Mouse (Mus musculus): ENCODE measurements around the gene Fam169a. TPM values are rescaled to one million over a fixed set of nuclear protein-coding genes. Genes with fewer than 3 reads are reported as not detected.
"Not testable (repeated sequence)": the region's sequence is repeated elsewhere in the genome, so short reads cannot be mapped to it uniquely, and the experiment has no call there.

Fam169a gene
- total and polyA plus RNA-seq, 3 experiments = 0.42 to 0.79 TPM; not detected in 1

DNA sequence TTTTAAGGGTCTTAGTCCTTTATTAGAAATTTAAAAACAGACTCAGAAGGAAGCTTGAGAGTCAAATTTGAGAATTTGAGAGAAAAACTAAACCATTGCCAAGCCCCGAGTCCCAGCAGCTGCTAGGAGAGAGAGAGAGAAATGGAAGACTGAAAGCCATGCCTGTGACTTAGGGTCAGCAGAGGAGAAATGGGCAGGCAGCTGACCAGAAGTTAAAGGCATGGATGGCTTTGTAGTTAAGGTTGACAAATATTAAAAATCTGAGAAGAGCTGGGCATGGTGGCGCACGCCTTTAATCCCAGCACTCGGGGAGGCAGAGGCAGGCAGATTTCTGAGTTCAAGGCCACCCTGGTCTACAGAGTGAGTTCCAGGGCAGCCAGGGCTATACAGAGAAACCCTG is 40.6 kb downstream of the Fam169a start:
- H3K4me2 ChIP-seq (ENCODE audit: insufficient read depth, low read depth, poor library complexity, severe bottlenecking); H3K79me2 ChIP-seq (replicated peaks; ENCODE audit: control insufficient read depth, extremely low read depth, insufficient read depth, poor library complexity, severe bottlenecking); in situ Hi-C loops (cut with MboI; ENCODE audit: low pct_ligation_motif_present, low pct_unique_long_range_greater_than_20kb, low sequenced_read_pairs); H3K4me1 ChIP-seq (ENCODE audit: control insufficient read depth in 1 of 2, insufficient read depth in 2 of 2); H3K9ac ChIP-seq (ENCODE audit: insufficient read depth, low read depth); H3K27ac ChIP-seq (ENCODE audit: insufficient read depth, low read depth); H3K27me3 ChIP-seq (replicated peaks); H3K4me3 ChIP-seq (replicated peaks in 1 of 3; ENCODE audit: low read depth in 2 of 3, low read length in 2 of 3, poor library complexity in 1 of 3); H3K36me3 ChIP-seq (replicated peaks in 1 of 2; ENCODE audit: control insufficient read depth in 1 of 2, insufficient read depth in 1 of 2, low read length in 1 of 2); DNase-seq (ENCODE audit: extremely low read depth); dilution Hi-C loops (cut with MboI; ENCODE audit: extremely low pct_ligation_motif_present, extremely low pct_unique_long_range_greater_than_20kb, low sequenced_read_pairs); H3K9me3 ChIP-seq (replicated peaks; ENCODE audit: low read length): not testable (repeated sequence)

DNA sequence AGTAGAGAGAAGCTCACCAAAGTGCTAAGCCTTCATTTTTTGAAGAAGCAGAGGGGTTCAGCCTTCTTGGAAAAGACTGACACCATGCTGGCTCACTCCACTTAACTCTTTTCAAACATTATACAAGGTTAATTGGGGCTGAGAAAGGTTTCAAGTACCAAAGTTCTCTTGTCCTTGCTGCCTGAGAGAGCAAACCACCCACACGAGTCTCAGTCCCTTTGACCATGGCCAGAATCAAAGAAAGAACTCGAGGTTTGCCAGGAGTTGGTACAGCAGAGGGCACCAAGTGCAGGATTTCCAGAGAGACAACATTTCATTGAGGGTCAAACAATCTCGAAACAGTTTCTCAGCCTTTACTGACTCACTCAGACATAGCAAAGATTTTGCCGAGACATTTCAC is 42.0 kb downstream of the Fam169a start:
- in situ Hi-C loops (cut with MboI; ENCODE audit: low pct_ligation_motif_present, low pct_unique_long_range_greater_than_20kb, low sequenced_read_pairs) = no loop called here
- no peaks in the 10 kb centered on the region for H3K36me3 ChIP-seq (replicated peaks in 1 of 2; ENCODE audit: control insufficient read depth in 1 of 2, insufficient read depth in 1 of 2, low read length in 1 of 2)
- H3K4me3 ChIP-seq (replicated peaks in 1 of 3; ENCODE audit: low read depth in 2 of 3, low read length in 2 of 3, poor library complexity in 1 of 3) = no peak overlapping the region
- H3K27me3 ChIP-seq (replicated peaks) = no peaks in the 10 kb centered on the region
- DNase-seq (ENCODE audit: extremely low read depth) = no peak
- dilution Hi-C loops (cut with MboI; ENCODE audit: extremely low pct_ligation_motif_present, extremely low pct_unique_long_range_greater_than_20kb, low sequenced_read_pairs) = no loop called here
- H3K27ac ChIP-seq (ENCODE audit: insufficient read depth, low read depth) = no peak overlapping the region
- no peaks in the 10 kb centered on the region for H3K79me2 ChIP-seq (replicated peaks; ENCODE audit: control insufficient read depth, extremely low read depth, insufficient read depth, poor library complexity, severe bottlenecking)
- TF ChIP-seq CHD2 (IDR thresholded peaks at IDR 0.05; ENCODE audit: low read length) = no peak
- no peak for TF ChIP-seq TBP (conservative IDR thresholded peaks at IDR 0.05; ENCODE audit: low read depth, low read length)
- TF ChIP-seq MXI1 (IDR thresholded peaks at IDR 0.05; ENCODE audit: low read depth, low read length) = no peak
- TF ChIP-seq RCOR1 (conservative IDR thresholded peaks at IDR 0.05; ENCODE audit: low read depth, low read length) = no peak
- TF ChIP-seq HCFC1 (IDR thresholded peaks at IDR 0.05; ENCODE audit: low read depth, low read length) = no peak
- no peak for TF ChIP-seq IRF4 (IDR thresholded peaks at IDR 0.05; ENCODE audit: low read depth, low read length)
- no peak for TF ChIP-seq RAD21 (IDR thresholded peaks at IDR 0.05; ENCODE audit: low read depth, low read length)
- TF ChIP-seq POLR2AphosphoS2 (IDR thresholded peaks at IDR 0.05; ENCODE audit: low read depth, low read length) = no peak
- no peak for TF ChIP-seq JUND (conservative IDR thresholded peaks at IDR 0.05; ENCODE audit: low read depth, low read length)
- TF ChIP-seq ELF1 (IDR thresholded peaks at IDR 0.05; ENCODE audit: low read depth, low read length) = no peak
- no peak for TF ChIP-seq NELFE (IDR thresholded peaks at IDR 0.05; ENCODE audit: low read depth, low read length)
- no peak for TF ChIP-seq SIN3A (IDR thresholded peaks at IDR 0.05; ENCODE audit: low read length)
- no peak for TF ChIP-seq ETS1 (conservative IDR thresholded peaks at IDR 0.05; ENCODE audit: low read depth, low read length)
- TF ChIP-seq ZNF384 (IDR thresholded peaks at IDR 0.05; ENCODE audit: low read depth, low read length) = no peak
- TF ChIP-seq ZMIZ1 (IDR thresholded peaks at IDR 0.05; ENCODE audit: low read depth, low read length) = no peak
- TF ChIP-seq MAZ (IDR thresholded peaks at IDR 0.05; ENCODE audit: low read depth, low read length) = no peak
- TF ChIP-seq CTCF (conservative IDR thresholded peaks at IDR 0.05 in 1 of 2, IDR thresholded peaks at IDR 0.05 in 1 of 2; ENCODE audit: low read depth in 2 of 2, low read length in 2 of 2) = no peak
- H3K9me3 ChIP-seq (replicated peaks; ENCODE audit: low read length) = no peaks in the 10 kb centered on the region
- no peak overlapping the region for H3K9ac ChIP-seq (ENCODE audit: insufficient read depth, low read depth)
- peaks cover 2 to 4% of the 10 kb centered on the region in 2 experiments; a peak in 2 of 4 replicates for H3K4me1 ChIP-seq (ENCODE audit: control insufficient read depth in 1 of 2, insufficient read depth in 2 of 2)
- no peak overlapping the region for H3K4me2 ChIP-seq (ENCODE audit: insufficient read depth, low read depth, poor library complexity, severe bottlenecking)

Measured in CH12.LX (cell line).